Mouse (Mus musculus) heart, adult 2 months (tissue): Measurements from ENCODE around the gene Vps26c. TPM values are rescaled to one million over a fixed set of nuclear protein-coding genes. Genes with fewer than 3 reads are reported as not detected.
A peak's percentile ranks its signal among the peaks of the same experiment; 100 is the strongest.

Experiments used
- DNase-seq, 2 experiments: peaks; one replicate each; pipeline ENCODE4 v3.0.0; 2021
- H3K27ac ChIP-seq: fragments of 200-600 bp; 2 replicates; pipeline ENCODE4 v1.8.1; 2022
- H3K27me3 ChIP-seq: fragments of 200-500 bp; 2 replicates; pipeline ENCODE4 v1.6.1; 2012; ENCODE audit warnings: mild to moderate bottlenecking, low read length, inconsistent platforms, mixed read lengths; ENCODE audit not compliant: control insufficient read depth, insufficient read depth
- H3K36me3 ChIP-seq: fragments of 200-500 bp; 2 replicates; pipeline ENCODE4 v1.6.1; 2012; ENCODE audit warnings: low read length, inconsistent platforms; ENCODE audit not compliant: control insufficient read depth, insufficient read depth
- H3K4me1 ChIP-seq: fragments of 200-500 bp; 2 replicates; pipeline ENCODE4 v1.6.1; 2011; ENCODE audit warnings: low read length; ENCODE audit not compliant: control insufficient read depth, insufficient read depth
- H3K4me3 ChIP-seq: fragments of 200-600 bp; 2 replicates; pipeline ENCODE4 v1.8.1; 2022
- H3K79me2 ChIP-seq: fragments of 200-500 bp; replicated peaks from 2 replicates; pipeline ENCODE4 v1.6.1; 2012; ENCODE audit warnings: mild to moderate bottlenecking, inconsistent platforms, low read length, moderate library complexity, mixed read lengths; ENCODE audit not compliant: control insufficient read depth, insufficient read depth
- H3K9ac ChIP-seq: fragments of 200-500 bp; 2 replicates; pipeline ENCODE4 v1.6.1; 2012; ENCODE audit warnings: low read depth, mild to moderate bottlenecking, control low read depth, inconsistent platforms, low read length, mixed read lengths
- CTCF ChIP-seq: fragments of 200-600 bp; IDR thresholded peaks from 2 replicates; pipeline ENCODE4 v1.8.1; 2022; ENCODE audit warnings: antibody characterized with exemption, mild to moderate bottlenecking, moderate library complexity
- EP300 ChIP-seq: fragments of 200-500 bp; IDR thresholded peaks from 2 replicates; pipeline ENCODE4 v1.6.1; 2011; ENCODE audit warnings: low read depth, low read length, control low read depth; ENCODE audit not compliant: insufficient read depth
- POLR2A ChIP-seq: fragments of 200-500 bp; IDR thresholded peaks from 2 replicates; pipeline ENCODE4 v1.6.1; 2011; ENCODE audit warnings: mild to moderate bottlenecking, low read depth, low read length, control low read depth; ENCODE audit not compliant: insufficient read depth
- WGBS: fragments of 180-500 bp; shearing (Covaris S2); methylation state at CpG from one replicate; pipeline ENCODE4 v1.1.7; 2018; 5-methylcytosine and 5-hydroxymethylcytosine counted together
- intact Hi-C: fragments of 180-260 bp; cut with DNase I; formaldehyde crosslinking; loops from one replicate; pipeline ENCODE4 v1.15.1; 2025
- polyA plus RNA-seq: library from polyadenylated mRNA; depleted of rRNA; stranded (reverse); fragments of >200 nt; gene quantifications from 2 replicates; pipeline ENCODE4 v1.2.3, GENCODE M21; 2012
- total RNA-seq, 2 experiments: library from RNA; stranded (reverse); gene quantifications; 2 replicates each; pipeline ENCODE4 v1.2.3; 2021

The Vps26c gene
- total and polyA plus RNA-seq, 3 experiments, result 21.8 to 25.7 (median 22.1) TPM

- Histone ChIP-seq H3K27ac (peak overlapping the region; percentile 99), H3K9ac (peak overlapping the region; percentile 100), H3K36me3 (peaks cover 24% of the 10 kb centered on the region), H3K4me1 (peaks cover 21% of the 10 kb centered on the region), H3K4me3 (peak overlapping the region; percentile 69), H3K27me3 (no peaks in the 10 kb centered on the region), H3K79me2 (peaks cover 4% of the 10 kb centered on the region)
- intact Hi-C loops, result loop anchor here (5.0 kb wide), 1 partner anchor 101 kb away; no protein-coding TSS in a partner anchor
- WGBS, result 13% methylated on average over 10 of the region's 10 CpGs
- no peak for DNase-seq
- no peak for TF ChIP-seq POLR2A
- TF ChIP-seq CTCF, result no peak
- no peak for TF ChIP-seq EP300
These were observed 44.7 kb upstream of the Vps26c start for GRCm38 (mm10) chr16:94571111-94571993.

GRCm38 (mm10) chr16:94570361-94571041 is 43.9 kb upstream of the Vps26c start:
- Histone ChIP-seq H3K27ac (peak overlapping the region; percentile 99), H3K27me3 (no peaks in the 10 kb centered on the region), H3K4me3 (peak overlapping the region; percentile 69), H3K36me3 (peaks cover 16% of the 10 kb centered on the region), H3K4me1 (peaks cover 19% of the 10 kb centered on the region), H3K9ac (peak overlapping the region; percentile 100), H3K79me2 (peaks cover 4% of the 10 kb centered on the region)
- intact Hi-C loops, result loop anchor here (5.0 kb wide), 1 partner anchor 102 kb away; no protein-coding TSS in a partner anchor
- peak; percentile 85 to 88 for DNase-seq
- TF ChIP-seq POLR2A (peak; percentile 60), CTCF (no peak)
- WGBS, result 3% methylated on average over 83 of the region's 88 CpGs

GRCm38 (mm10) chr16:94569229-94570176 is 42.9 kb upstream of the Vps26c start, which contains the start of gene Dyrk1a:
Dyrk1a (plus strand) TSS chr16:94570010.
- Histone ChIP-seq H3K4me1 (peaks cover 15% of the 10 kb centered on the region), H3K27me3 (no peaks in the 10 kb centered on the region), H3K9ac (peak within 1 kb of the TSS; percentile 100), H3K79me2 (peaks cover 2% of the 10 kb centered on the region; the same call in 1 of the 2 replicates), H3K4me3 (peak within 1 kb of the TSS; percentile 78), H3K36me3 (peaks cover 13% of the 10 kb centered on the region), H3K27ac (peak within 1 kb of the TSS; percentile 99)
- 2% methylated on average over 118 of the region's 133 CpGs for WGBS
- TF ChIP-seq EP300 (peak; percentile 92), POLR2A (no peak; the same call in 1 of the 2 replicates)
- intact Hi-C loops, result loop anchor here (1.0 to 5.0 kb wide), 4 partner anchors 43 to 198 kb away; partner anchors contain the start of genes Pigp and Vps26c
- DNase-seq, result peak; percentile 99

GRCm38 (mm10) chr16:94568335-94569228 is 42.0 kb upstream of the Vps26c start:
- 1% methylated on average over 51 of the region's 53 CpGs for WGBS
- intact Hi-C loops, result loop anchor here (1.0 to 5.0 kb wide), 4 partner anchors 42 to 197 kb away; partner anchors contain the start of genes Pigp and Vps26c

More at GRCm38 (mm10) chr16:94568335-94569228, 42.0 kb upstream of the Vps26c start:
- DNase-seq, result no peak
- Histone ChIP-seq H3K36me3 (peaks cover 12% of the 10 kb centered on the region), H3K4me3 (peak overlapping the region; percentile 57), H3K27ac (peak overlapping the region; percentile 99), H3K79me2 (peaks cover 2% of the 10 kb centered on the region; the same call in 1 of the 2 replicates), H3K27me3 (no peaks in the 10 kb centered on the region), H3K9ac (peak overlapping the region; percentile 97), H3K4me1 (peaks cover 12% of the 10 kb centered on the region)
- TF ChIP-seq CTCF (no peak), POLR2A (0 out of 2 replicates have a peak, but pooled peaks have one; percentile 44), EP300 (no peak)
